41 mouse cellular contexts compared by ENCODE assay signal in genomic region chr10:93855126-93855525, GRCm38 (mm10). TPM values are rescaled to one million over a fixed set of nuclear protein-coding genes. Genes with fewer than 3 reads are reported as not detected.
"Had no signal": no experiment of that assay in that cellular context is flagged by ENCODE, and none has a peak within 500 bp of the region (broad histone marks: within the 10 kb centered on the region; RNA-seq: fewer than 3 reads in every experiment).

No protein-coding gene starts in this region.

- H3K27me3 ChIP-seq: limb, embryonic 12.5 days; limb, embryonic 13.5 days; limb, embryonic 15.5 days; liver, embryonic 12.5 days; liver, embryonic 13.5 days; liver, embryonic 15.5 days; lung, embryonic 15.5 days; midbrain, embryonic 12.5 days; midbrain, embryonic 13.5 days; midbrain, embryonic 15.5 days; neural tube, embryonic 12.5 days; neural tube, embryonic 13.5 days had no signal

- H3K9me3 ChIP-seq: limb, embryonic 10.5 days; limb, embryonic 12.5 days; limb, embryonic 13.5 days; limb, embryonic 15.5 days; liver, embryonic 12.5 days; liver, embryonic 13.5 days; liver, embryonic 15.5 days; lung, embryonic 15.5 days; megakaryocyte, embryonic 14.5 days; midbrain, embryonic 10.5 days; midbrain, embryonic 12.5 days; midbrain, embryonic 13.5 days; midbrain, embryonic 15.5 days; neural tube, embryonic 12.5 days; neural tube, embryonic 13.5 days had no signal

- H3K4me3 ChIP-seq: limb, embryonic 10.5 days; limb, embryonic 12.5 days; limb, embryonic 13.5 days; limb, embryonic 15.5 days; liver, embryonic 12.5 days; liver, embryonic 13.5 days; liver, embryonic 15.5 days; lung, embryonic 15.5 days; megakaryocyte, embryonic 14.5 days; midbrain, embryonic 10.5 days; midbrain, embryonic 12.5 days; midbrain, embryonic 13.5 days; midbrain, embryonic 15.5 days; myocyte; neural tube, embryonic 12.5 days; neural tube, embryonic 13.5 days had no signal

- ATAC-seq: liver, embryonic 12.5 days; liver, postnatal 0 days; lung, postnatal 0 days; midbrain, embryonic 13.5 days; midbrain, embryonic 15.5 days; midbrain, embryonic 16.5 days had no signal

- H3K27ac ChIP-seq: limb, embryonic 10.5 days; limb, embryonic 12.5 days; limb, embryonic 13.5 days; limb, embryonic 15.5 days; liver, embryonic 12.5 days; liver, embryonic 13.5 days; liver, embryonic 14.5 days; liver, embryonic 15.5 days; lung, embryonic 15.5 days; macrophage; midbrain, embryonic 10.5 days; midbrain, embryonic 12.5 days; midbrain, embryonic 13.5 days; midbrain, embryonic 15.5 days; neural tube, embryonic 12.5 days; neural tube, embryonic 13.5 days had no signal

- H3K9ac ChIP-seq: limb, embryonic 12.5 days; limb, embryonic 13.5 days; limb, embryonic 15.5 days; liver, embryonic 12.5 days; liver, embryonic 13.5 days; liver, embryonic 14.5 days; liver, embryonic 15.5 days; liver, postnatal 0 days; lung, embryonic 14.5 days; lung, embryonic 15.5 days; midbrain, embryonic 12.5 days; midbrain, embryonic 13.5 days; midbrain, embryonic 15.5 days; neural tube, embryonic 12.5 days; neural tube, embryonic 13.5 days had no signal

- H3K4me1 ChIP-seq: limb, embryonic 10.5 days; limb, embryonic 12.5 days; limb, embryonic 13.5 days; limb, embryonic 15.5 days; liver, embryonic 12.5 days; liver, embryonic 13.5 days; liver, embryonic 15.5 days; lung, embryonic 15.5 days; megakaryocyte, embryonic 14.5 days; midbrain, embryonic 10.5 days; midbrain, embryonic 12.5 days; midbrain, embryonic 13.5 days; midbrain, embryonic 15.5 days; neural tube, embryonic 12.5 days; neural tube, embryonic 13.5 days had no signal

- DNase-seq: left cerebral cortex, postnatal 4 days; liver; liver, embryonic 13.5 days; liver, postnatal 0 days; lung, adult 18-20 months; lung, adult 2 months; lung, embryonic 14.5 days; lung, postnatal 10 days; lung, postnatal 14 days; lung, postnatal 36 days; lung, postnatal 4 days; midbrain, embryonic 14.5 days had no signal

- H3K4me2 ChIP-seq: limb, embryonic 12.5 days; limb, embryonic 13.5 days; limb, embryonic 15.5 days; liver, embryonic 11.5 days; liver, embryonic 12.5 days; liver, embryonic 13.5 days; liver, embryonic 15.5 days; lung, embryonic 14.5 days; lung, embryonic 15.5 days; midbrain, embryonic 11.5 days; midbrain, embryonic 12.5 days; midbrain, embryonic 13.5 days; midbrain, embryonic 15.5 days; neural tube, embryonic 12.5 days; neural tube, embryonic 13.5 days had no signal

RNA-seq across cellular contexts. Expression of gene Usp44, which starts 23.8 kb away (rescaled TPM):
- total RNA-seq: left cerebral cortex, postnatal 14 days; left cerebral cortex, postnatal 25 days; left cerebral cortex, postnatal 36 days; liver, adult 2 months; megakaryocyte, adult 5-6 weeks; megakaryocyte-erythroid progenitor cell, adult 5-6 weeks; monocyte, adult 5-6 weeks had no signal
- polyA plus RNA-seq: liver, adult 2 months; macrophage; midbrain, postnatal 0 days had no signal
